Mouse (Mus musculus): ENCODE results near the gene Taf9. TPM values are rescaled to one million over a fixed set of nuclear protein-coding genes. Genes with fewer than 3 reads are reported as not detected.

Taf9 gene
- polyA plus RNA-seq, 2 experiments: 16.2 TPM

GRCm38 (mm10) chr13:100617583-100617982, 33.8 kb upstream of the Taf9 start:
- DNase-seq (ENCODE audit: low spot score) (no peak), ATAC-seq (ENCODE audit: low FRiP score, low read depth) (no peak)
- Histone ChIP-seq H3K9me3 (ENCODE audit: control insufficient read depth, low read length) (no peaks in the 10 kb centered on the region), H3K9ac (ENCODE audit: low read depth, low read length, severe bottlenecking) (no peak overlapping the region), H3K36me3 (ENCODE audit: control insufficient read depth, insufficient read depth, low read length) (peaks cover 39% of the 10 kb centered on the region), H3K4me3 (replicated peaks; ENCODE audit: low read length) (no peak overlapping the region), H3K4me2 (replicated peaks; ENCODE audit: low read depth, low read length, severe bottlenecking) (no peak overlapping the region), H3K27me3 (ENCODE audit: control insufficient read depth, insufficient read depth, low read length) (peaks cover 11% of the 10 kb centered on the region), H3K4me1 (ENCODE audit: control insufficient read depth, insufficient read depth, low read length) (no peaks in the 10 kb centered on the region), H3K27ac (replicated peaks; ENCODE audit: low read depth, low read length) (no peak overlapping the region)
- 80% methylated on average over 13 of the region's 13 CpGs for WGBS
- TF ChIP-seq POLR2A (IDR thresholded peaks at IDR 0.05; ENCODE audit: borderline replicate concordance, extremely low read depth, insufficient read depth, insufficient read length): no peak

GRCm38 (mm10) chr13:100622241-100622640, 29.1 kb upstream of the Taf9 start:
- Histone ChIP-seq H3K9ac (ENCODE audit: low read depth, low read length, severe bottlenecking) (no peak overlapping the region), H3K4me2 (replicated peaks; ENCODE audit: low read depth, low read length, severe bottlenecking) (no peak overlapping the region), H3K27ac (replicated peaks; ENCODE audit: low read depth, low read length) (no peak overlapping the region), H3K4me1 (ENCODE audit: control insufficient read depth, insufficient read depth, low read length) (no peaks in the 10 kb centered on the region), H3K27me3 (ENCODE audit: control insufficient read depth, insufficient read depth, low read length) (no peaks in the 10 kb centered on the region), H3K4me3 (replicated peaks; ENCODE audit: low read length) (no peak overlapping the region), H3K9me3 (ENCODE audit: control insufficient read depth, low read length) (no peaks in the 10 kb centered on the region), H3K36me3 (ENCODE audit: control insufficient read depth, insufficient read depth, low read length) (peaks cover 71% of the 10 kb centered on the region)
- 89% methylated on average over 4 of the region's 4 CpGs for WGBS
- TF ChIP-seq POLR2A (IDR thresholded peaks at IDR 0.05; ENCODE audit: borderline replicate concordance, extremely low read depth, insufficient read depth, insufficient read length): no peak
- ATAC-seq (ENCODE audit: low FRiP score, low read depth) (no peak), DNase-seq (ENCODE audit: low spot score) (no peak)

GRCm38 (mm10) chr13:100634106-100634691, 17.2 kb upstream of the Taf9 start:
- ATAC-seq (ENCODE audit: low FRiP score, low read depth): no peak
- H3K27me3 ChIP-seq (ENCODE audit: control insufficient read depth, insufficient read depth, low read length): no peaks in the 10 kb centered on the region
- H3K36me3 ChIP-seq (ENCODE audit: control insufficient read depth, insufficient read depth, low read length): peaks cover 70% of the 10 kb centered on the region
- H3K9me3 ChIP-seq (ENCODE audit: control insufficient read depth, low read length): no peaks in the 10 kb centered on the region
- no peaks in the 10 kb centered on the region for H3K4me1 ChIP-seq (ENCODE audit: control insufficient read depth, insufficient read depth, low read length)
- WGBS: 92% methylated on average over 3 of the region's 3 CpGs
- H3K9ac ChIP-seq (ENCODE audit: low read depth, low read length, severe bottlenecking): no peak overlapping the region
- H3K4me3 ChIP-seq (replicated peaks; ENCODE audit: low read length): no peak overlapping the region
- no peak overlapping the region for H3K27ac ChIP-seq (replicated peaks; ENCODE audit: low read depth, low read length)
- no peak overlapping the region for H3K4me2 ChIP-seq (replicated peaks; ENCODE audit: low read depth, low read length, severe bottlenecking)
- DNase-seq (ENCODE audit: low spot score): no peak
- no peak for TF ChIP-seq POLR2A (IDR thresholded peaks at IDR 0.05; ENCODE audit: borderline replicate concordance, extremely low read depth, insufficient read depth, insufficient read length)

- no peaks in the 10 kb centered on the region for H3K4me1 ChIP-seq (ENCODE audit: control insufficient read depth, insufficient read depth, low read length)
- WGBS: 87% methylated on average over 4 of the region's 4 CpGs
- H3K4me3 ChIP-seq (replicated peaks; ENCODE audit: low read length): no peak overlapping the region
- no peaks in the 10 kb centered on the region for H3K9me3 ChIP-seq (ENCODE audit: control insufficient read depth, low read length)
- H3K9ac ChIP-seq (ENCODE audit: low read depth, low read length, severe bottlenecking): no peak overlapping the region
- ATAC-seq (ENCODE audit: low FRiP score, low read depth) (no peak), DNase-seq (ENCODE audit: low spot score) (no peak)
- no peaks in the 10 kb centered on the region for H3K27me3 ChIP-seq (ENCODE audit: control insufficient read depth, insufficient read depth, low read length)
- no peak overlapping the region for H3K27ac ChIP-seq (replicated peaks; ENCODE audit: low read depth, low read length)
- no peak overlapping the region for H3K4me2 ChIP-seq (replicated peaks; ENCODE audit: low read depth, low read length, severe bottlenecking)
- TF ChIP-seq POLR2A (IDR thresholded peaks at IDR 0.05; ENCODE audit: borderline replicate concordance, extremely low read depth, insufficient read depth, insufficient read length): no peak
- H3K36me3 ChIP-seq (ENCODE audit: control insufficient read depth, insufficient read depth, low read length): peaks cover 72% of the 10 kb centered on the region
Measured at GRCm38 (mm10) chr13:100642471-100643209, 8.7 kb upstream of the Taf9 start.

- H3K4me2 ChIP-seq (replicated peaks; ENCODE audit: low read depth, low read length, severe bottlenecking): no peak overlapping the region
- H3K4me3 ChIP-seq (replicated peaks; ENCODE audit: low read length): no peak overlapping the region
- H3K27me3 ChIP-seq (ENCODE audit: control insufficient read depth, insufficient read depth, low read length): no peaks in the 10 kb centered on the region
- H3K9me3 ChIP-seq (ENCODE audit: control insufficient read depth, low read length): no peaks in the 10 kb centered on the region
- DNase-seq (ENCODE audit: low spot score) (no peak), ATAC-seq (ENCODE audit: low FRiP score, low read depth) (no peak)
- H3K9ac ChIP-seq (ENCODE audit: low read depth, low read length, severe bottlenecking): no peak overlapping the region
- 94% methylated on average over 8 of the region's 8 CpGs for WGBS
- H3K36me3 ChIP-seq (ENCODE audit: control insufficient read depth, insufficient read depth, low read length): peaks cover 37% of the 10 kb centered on the region
- peaks cover 6% of the 10 kb centered on the region for H3K4me1 ChIP-seq (ENCODE audit: control insufficient read depth, insufficient read depth, low read length)
- no peak for TF ChIP-seq POLR2A (IDR thresholded peaks at IDR 0.05; ENCODE audit: borderline replicate concordance, extremely low read depth, insufficient read depth, insufficient read length)
- no peak overlapping the region for H3K27ac ChIP-seq (replicated peaks; ENCODE audit: low read depth, low read length)
Measured at GRCm38 (mm10) chr13:100648223-100648622, 3.2 kb upstream of the Taf9 start.
